Mouse (Mus musculus): ENCODE results near the gene Gpx6. TPM values are rescaled to one million over a fixed set of nuclear protein-coding genes. Genes with fewer than 3 reads are reported as not detected.

Gpx6 gene
- polyA plus RNA-seq, 2 experiments, result 0.02 TPM; not detected in 1

DNA sequence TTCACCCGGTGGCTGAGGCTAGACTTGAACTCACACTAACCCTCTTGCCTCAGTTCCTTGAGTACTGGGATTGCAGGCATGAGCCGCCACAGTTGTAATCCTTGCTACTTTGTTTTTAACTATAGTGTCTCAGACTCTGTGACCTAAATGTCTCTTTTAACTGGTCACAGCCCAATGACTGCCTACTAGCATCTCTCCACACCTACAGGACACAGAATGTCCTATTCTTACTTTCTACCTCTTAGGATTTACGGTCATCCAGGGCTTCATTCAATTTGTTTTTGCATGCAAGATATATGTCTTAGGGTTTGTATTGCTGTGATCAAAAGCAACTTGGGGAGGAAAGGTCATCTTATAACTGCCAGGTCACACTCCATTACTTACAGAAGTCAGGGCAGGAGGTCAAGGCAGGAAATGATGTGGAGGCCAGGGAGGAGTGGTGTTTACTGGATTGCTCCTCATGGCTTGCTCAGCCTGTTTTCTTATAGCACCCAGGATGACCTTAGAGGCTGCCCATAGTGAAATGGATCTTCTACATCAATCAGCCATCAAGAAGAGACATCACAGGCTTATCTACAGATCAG is 7.3 kb upstream of the Gpx6 start:
- ATAC-seq (ENCODE audit: insufficient read depth), result no peak
- DNase-seq (ENCODE audit: low read depth in 3 of 3, low spot score in 3 of 3), result no peak

DNA sequence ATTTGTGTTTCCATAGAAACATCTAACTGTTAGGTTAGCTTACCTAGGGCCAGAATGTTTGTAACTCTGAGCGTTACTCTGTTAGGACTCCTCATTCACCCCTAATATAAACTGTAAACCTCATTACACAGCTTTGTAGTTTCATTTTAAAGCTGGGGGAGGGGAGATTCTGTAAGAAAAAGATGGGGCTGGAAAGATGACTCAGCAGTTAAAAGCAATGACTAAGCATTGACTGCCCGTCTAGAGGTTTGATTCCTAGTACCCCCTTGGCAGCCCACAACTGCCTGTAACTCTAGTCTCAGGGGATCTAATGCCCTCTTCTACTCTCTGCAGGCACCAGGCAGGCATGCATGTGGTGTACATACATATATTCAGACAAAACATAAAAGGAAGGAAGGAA is 2.1 kb upstream of the Gpx6 start:
- DNase-seq (ENCODE audit: low read depth in 3 of 3, low spot score in 3 of 3), result no peak
- H3K27me3 ChIP-seq (ENCODE audit: control insufficient read depth, insufficient read depth, low read length), result no peaks in the 10 kb centered on the region
- ATAC-seq (ENCODE audit: insufficient read depth), result no peak
- WGBS (ENCODE audit: insufficient replicate concordance), result 37% methylated on average over 2 of the region's 2 CpGs
- no peaks in the 10 kb centered on the region for H3K4me1 ChIP-seq (replicated peaks; ENCODE audit: control insufficient read depth in 2 of 2, insufficient read depth in 2 of 2, low read length in 1 of 2)
- no peak overlapping the region for H3K9ac ChIP-seq (replicated peaks)
- no peaks in the 10 kb centered on the region for H3K9me3 ChIP-seq (ENCODE audit: control insufficient read depth, low read length)
- H3K4me2 ChIP-seq (ENCODE audit: low read depth), result no peak overlapping the region
- no peak overlapping the region for H3K27ac ChIP-seq
- no peaks in the 10 kb centered on the region for H3K36me3 ChIP-seq (replicated peaks; ENCODE audit: control insufficient read depth, insufficient read depth, low read depth)
- no peak overlapping the region for H3K4me3 ChIP-seq (ENCODE audit: insufficient read depth in 1 of 2, low read depth in 2 of 2, low read length in 2 of 2)
- TF ChIP-seq CTCF (IDR thresholded peaks at IDR 0.05; ENCODE audit: low read depth) (no peak), EP300 (IDR thresholded peaks at IDR 0.05; ENCODE audit: low read depth) (no peak)

More for the DNA sequence above, 7.3 kb upstream of the Gpx6 start:
- no peaks in the 10 kb centered on the region for H3K4me1 ChIP-seq (replicated peaks; ENCODE audit: control insufficient read depth in 2 of 2, insufficient read depth in 2 of 2, low read length in 1 of 2)
- H3K27ac ChIP-seq, result no peak overlapping the region
- no peaks in the 10 kb centered on the region for H3K27me3 ChIP-seq (ENCODE audit: control insufficient read depth, insufficient read depth, low read length)
- H3K36me3 ChIP-seq (replicated peaks; ENCODE audit: control insufficient read depth, insufficient read depth, low read depth), result no peaks in the 10 kb centered on the region
- WGBS (ENCODE audit: insufficient replicate concordance), result 63% methylated on average over 3 of the region's 3 CpGs
- H3K4me3 ChIP-seq (ENCODE audit: insufficient read depth in 1 of 2, low read depth in 2 of 2, low read length in 2 of 2), result no peak overlapping the region
- H3K4me2 ChIP-seq (ENCODE audit: low read depth), result no peak overlapping the region
- H3K9ac ChIP-seq (replicated peaks), result no peak overlapping the region
- H3K9me3 ChIP-seq (ENCODE audit: control insufficient read depth, low read length), result no peaks in the 10 kb centered on the region
- TF ChIP-seq CTCF (IDR thresholded peaks at IDR 0.05; ENCODE audit: low read depth) (no peak), EP300 (IDR thresholded peaks at IDR 0.05; ENCODE audit: low read depth) (no peak)

DNA sequence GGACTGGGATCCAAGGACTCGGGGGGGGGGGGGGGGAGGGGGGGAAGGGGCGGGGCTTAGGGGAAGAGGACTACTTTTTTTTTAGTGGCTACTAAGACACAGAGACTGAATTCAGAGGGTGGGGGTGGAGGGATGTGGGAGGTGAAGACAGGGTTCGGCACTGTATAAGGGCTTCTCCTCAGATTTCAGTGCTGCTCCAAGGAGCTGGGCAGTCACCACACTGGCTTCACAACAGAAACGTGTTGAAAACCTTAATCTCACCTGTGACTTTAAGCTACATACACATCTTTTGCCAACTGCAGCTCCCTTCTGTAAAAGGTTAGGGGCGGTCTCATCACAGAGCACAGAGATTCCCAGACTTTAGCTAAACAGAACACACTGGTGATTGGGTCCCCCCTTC is 929 bp downstream of the Gpx6 start:
- DNase-seq (ENCODE audit: low read depth in 3 of 3, low spot score in 3 of 3), result no peak
- no peak for TF ChIP-seq EP300 (IDR thresholded peaks at IDR 0.05; ENCODE audit: low read depth)
- TF ChIP-seq CTCF (IDR thresholded peaks at IDR 0.05; ENCODE audit: low read depth), result no peak
- H3K4me3 ChIP-seq (ENCODE audit: insufficient read depth in 1 of 2, low read depth in 2 of 2, low read length in 2 of 2), result no peak overlapping the region
- H3K4me2 ChIP-seq (ENCODE audit: low read depth), result no peak overlapping the region
- H3K27ac ChIP-seq, result no peak overlapping the region
- 33% methylated on average over 4 of the region's 5 CpGs for WGBS (ENCODE audit: insufficient replicate concordance)
- no peak for ATAC-seq (ENCODE audit: insufficient read depth)
- H3K27me3 ChIP-seq (ENCODE audit: control insufficient read depth, insufficient read depth, low read length), result no peaks in the 10 kb centered on the region
- H3K4me1 ChIP-seq (replicated peaks; ENCODE audit: control insufficient read depth in 2 of 2, insufficient read depth in 2 of 2, low read length in 1 of 2), result no peaks in the 10 kb centered on the region
- H3K36me3 ChIP-seq (replicated peaks; ENCODE audit: control insufficient read depth, insufficient read depth, low read depth), result no peaks in the 10 kb centered on the region
- H3K9me3 ChIP-seq (ENCODE audit: control insufficient read depth, low read length), result no peaks in the 10 kb centered on the region
- H3K9ac ChIP-seq (replicated peaks), result no peak overlapping the region

DNA sequence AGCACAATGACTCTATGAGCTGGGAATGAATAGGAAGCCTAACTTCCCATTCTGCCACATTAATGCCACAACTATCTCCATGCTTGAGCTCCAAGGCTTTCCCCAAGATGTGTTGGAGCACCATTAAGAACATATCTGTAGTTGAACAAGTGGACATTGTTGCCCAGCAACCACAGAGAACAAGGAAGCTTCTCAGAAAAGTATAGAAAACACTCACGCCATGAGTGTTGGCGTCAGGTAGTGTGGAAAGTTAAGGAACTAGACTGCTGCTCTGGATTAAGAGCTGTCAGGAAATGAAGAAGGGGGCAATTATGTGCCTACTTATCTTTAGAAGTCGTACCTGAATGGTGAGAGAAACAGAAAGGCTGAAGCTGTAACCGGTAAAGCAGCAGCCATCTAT is 2.0 kb downstream of the Gpx6 start:
- no peak overlapping the region for H3K4me2 ChIP-seq (ENCODE audit: low read depth)
- ATAC-seq (ENCODE audit: insufficient read depth), result no peak
- no peaks in the 10 kb centered on the region for H3K4me1 ChIP-seq (replicated peaks; ENCODE audit: control insufficient read depth in 2 of 2, insufficient read depth in 2 of 2, low read length in 1 of 2)
- H3K27ac ChIP-seq, result no peak overlapping the region
- 64% methylated on average over 4 of the region's 4 CpGs for WGBS (ENCODE audit: insufficient replicate concordance)
- no peaks in the 10 kb centered on the region for H3K36me3 ChIP-seq (replicated peaks; ENCODE audit: control insufficient read depth, insufficient read depth, low read depth)
- DNase-seq (ENCODE audit: low read depth in 3 of 3, low spot score in 3 of 3), result no peak
- H3K9me3 ChIP-seq (ENCODE audit: control insufficient read depth, low read length), result no peaks in the 10 kb centered on the region
- no peak overlapping the region for H3K4me3 ChIP-seq (ENCODE audit: insufficient read depth in 1 of 2, low read depth in 2 of 2, low read length in 2 of 2)
- no peak overlapping the region for H3K9ac ChIP-seq (replicated peaks)
- H3K27me3 ChIP-seq (ENCODE audit: control insufficient read depth, insufficient read depth, low read length), result no peaks in the 10 kb centered on the region
- TF ChIP-seq EP300 (IDR thresholded peaks at IDR 0.05; ENCODE audit: low read depth), result no peak
- no peak for TF ChIP-seq CTCF (IDR thresholded peaks at IDR 0.05; ENCODE audit: low read depth)

DNA sequence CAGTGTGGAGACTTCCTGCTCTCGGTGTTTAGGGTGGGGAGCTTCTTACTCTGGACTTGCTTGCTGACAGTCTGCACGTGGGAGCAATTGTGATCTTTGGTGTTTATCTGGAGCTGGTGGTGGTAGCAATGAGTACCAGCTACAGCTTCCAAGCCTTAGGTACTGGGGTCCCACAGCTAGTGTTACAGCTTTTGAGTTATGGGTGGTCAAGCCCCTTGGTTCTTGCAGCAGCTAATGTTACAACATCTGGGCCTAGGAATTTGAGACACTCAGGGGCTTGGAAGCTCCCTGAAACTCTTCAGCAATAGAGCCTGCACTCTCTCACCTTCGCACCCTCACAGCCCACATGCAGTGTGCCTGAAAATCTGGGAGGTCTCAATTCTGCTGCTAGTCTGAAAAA is 8.3 kb downstream of the Gpx6 start:
- Histone ChIP-seq H3K4me2 (ENCODE audit: low read depth) (no peak overlapping the region), H3K36me3 (replicated peaks; ENCODE audit: control insufficient read depth, insufficient read depth, low read depth) (no peaks in the 10 kb centered on the region), H3K27ac (no peak overlapping the region), H3K9me3 (ENCODE audit: control insufficient read depth, low read length) (no peaks in the 10 kb centered on the region), H3K9ac (replicated peaks) (no peak overlapping the region), H3K27me3 (ENCODE audit: control insufficient read depth, insufficient read depth, low read length) (no peaks in the 10 kb centered on the region; the same call in 1 of the 2 replicates), H3K4me3 (ENCODE audit: insufficient read depth in 1 of 2, low read depth in 2 of 2, low read length in 2 of 2) (no peak overlapping the region), H3K4me1 (replicated peaks; ENCODE audit: control insufficient read depth in 2 of 2, insufficient read depth in 2 of 2, low read length in 1 of 2) (no peaks in the 10 kb centered on the region)
- ATAC-seq (ENCODE audit: insufficient read depth), result no peak
- no peak for DNase-seq (ENCODE audit: low read depth in 3 of 3, low spot score in 3 of 3)
- TF ChIP-seq CTCF (IDR thresholded peaks at IDR 0.05; ENCODE audit: low read depth) (no peak), EP300 (IDR thresholded peaks at IDR 0.05; ENCODE audit: low read depth) (no peak)
- 42% methylated on average over 3 of the region's 3 CpGs for WGBS (ENCODE audit: insufficient replicate concordance)
